Mouse (Mus musculus): ENCODE results near the gene Gm3239. TPM values are rescaled to one million over a fixed set of nuclear protein-coding genes. Genes with fewer than 3 reads are reported as not detected.

Gm3239 gene
- not detected in 4 replicates for total RNA-seq (2023; ENCODE audit: inconsistent age)

GRCm38 (mm10) chr14:4663892-4664291 is at the start of gene Gm3239:
TSS of gene Gm3239 (plus strand) at chr14:4664192.

DNA sequence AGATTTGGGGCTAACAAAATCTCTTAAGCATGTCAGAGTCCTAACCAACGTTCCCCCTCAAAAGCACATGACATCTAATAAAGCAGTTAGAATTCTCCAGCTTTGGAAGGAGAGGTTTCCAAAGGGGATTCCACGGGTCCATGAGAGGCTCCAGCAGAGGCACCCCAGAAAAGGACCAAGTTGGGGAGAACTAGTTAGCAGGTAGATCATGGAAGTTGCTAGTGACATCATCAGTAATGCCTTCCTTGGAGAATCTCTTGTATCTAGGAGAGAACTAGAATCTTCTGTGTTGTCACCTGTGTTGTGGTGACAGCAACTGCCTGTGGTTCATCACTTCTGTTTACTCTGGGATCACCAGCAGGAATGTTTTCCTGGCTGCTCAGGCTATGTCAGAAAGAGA is 31.9 kb upstream of the Gm3239 start, which contains the start of gene Gm8159:
Gm8159 (plus strand) TSS at position 301 of the 400 bp plus-strand sequence.

GRCm38 (mm10) chr14:4708938-4709337 is 44.9 kb downstream of the Gm3239 start, which contains the start of gene Gm7876:
TSS of gene Gm7876 (plus strand) at chr14:4709238.

Other genes with a start within 250 kb of the Gm3239 start
- gene Gm3164, start 248.7 kb upstream of the Gm3239 start, total RNA-seq (2023; ENCODE audit: inconsistent age), result not detected in 4 replicates
- not detected in 4 replicates for gene Gm3173, start 233.2 kb upstream of the Gm3239 start, total RNA-seq (2023; ENCODE audit: inconsistent age)
- gene Gm3182, start 182.4 kb upstream of the Gm3239 start, total RNA-seq (2023; ENCODE audit: inconsistent age), result not detected in 4 replicates
- gene Gm3047, start 108.8 kb upstream of the Gm3239 start, total RNA-seq (2023; ENCODE audit: inconsistent age), result not detected in 4 replicates
- gene Gm8159, start 31.8 kb upstream of the Gm3239 start, total RNA-seq (2023; ENCODE audit: inconsistent age), result not detected in 4 replicates
- not detected in 4 replicates for gene Gm7876, start 45.0 kb downstream of the Gm3239 start, total RNA-seq (2023; ENCODE audit: inconsistent age)
- not detected in 4 replicates for gene Gm3252, start 62.6 kb downstream of the Gm3239 start, total RNA-seq (2023; ENCODE audit: inconsistent age)
- not detected in 4 replicates for gene Gm9602, start 112.1 kb downstream of the Gm3239 start, total RNA-seq (2023; ENCODE audit: inconsistent age)
- gene Gm3269, start 173.9 kb downstream of the Gm3239 start, total RNA-seq (2023; ENCODE audit: inconsistent age), result not detected in 4 replicates
- not detected in 4 replicates for gene Gm3264, start 191.4 kb downstream of the Gm3239 start, total RNA-seq (2023; ENCODE audit: inconsistent age)
- not detected in 4 replicates for gene Gm3278, start 228.2 kb downstream of the Gm3239 start, total RNA-seq (2023; ENCODE audit: inconsistent age)